1 mouse cellular context compared by ENCODE assay signal in the genomic region with DNA sequence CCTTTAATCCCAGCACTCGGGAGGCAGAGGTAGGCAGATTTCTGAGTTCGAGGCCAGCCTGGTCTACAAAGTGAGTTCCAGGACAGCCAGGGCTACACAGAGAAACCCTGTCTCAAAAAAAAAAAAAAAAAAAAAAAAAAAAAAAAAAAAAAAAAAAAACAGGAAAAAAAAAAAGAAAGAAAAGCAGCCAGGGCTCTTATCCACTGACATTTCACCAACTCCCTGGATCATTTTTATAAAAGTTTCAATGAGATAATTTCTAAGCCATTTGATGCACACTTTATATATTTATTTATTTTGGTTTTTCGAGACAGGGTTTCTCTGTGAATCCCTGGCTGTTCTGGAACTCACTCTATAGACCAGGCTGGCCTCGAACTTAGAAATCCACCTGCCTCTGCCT. TPM values are rescaled to one million over a fixed set of nuclear protein-coding genes. Genes with fewer than 3 reads are reported as not detected.
"Had no signal": no experiment of that assay in that cellular context is flagged by ENCODE, and none has a peak within 500 bp of the region (broad histone marks: within the 10 kb centered on the region; RNA-seq: fewer than 3 reads in every experiment).

No protein-coding gene starts in this region.

RNA-seq across cellular contexts. Expression of a gene that starts 13.3 kb away (rescaled TPM):
- total RNA-seq: neutrophil, adult 5-6 weeks had no signal
